Mouse (Mus musculus) frontal cortex, adult (tissue): ENCODE data around the gene Rab25.

Experiments
- ATAC-seq: cut with Nextera tagmentation; 2 replicates; pipeline ENCODE4 v1.9.2; 2017; ENCODE audit warnings: mild to moderate bottlenecking, moderate library complexity, mixed read lengths; ENCODE audit not compliant: low TSS enrichment

Gene Rab25

DNA sequence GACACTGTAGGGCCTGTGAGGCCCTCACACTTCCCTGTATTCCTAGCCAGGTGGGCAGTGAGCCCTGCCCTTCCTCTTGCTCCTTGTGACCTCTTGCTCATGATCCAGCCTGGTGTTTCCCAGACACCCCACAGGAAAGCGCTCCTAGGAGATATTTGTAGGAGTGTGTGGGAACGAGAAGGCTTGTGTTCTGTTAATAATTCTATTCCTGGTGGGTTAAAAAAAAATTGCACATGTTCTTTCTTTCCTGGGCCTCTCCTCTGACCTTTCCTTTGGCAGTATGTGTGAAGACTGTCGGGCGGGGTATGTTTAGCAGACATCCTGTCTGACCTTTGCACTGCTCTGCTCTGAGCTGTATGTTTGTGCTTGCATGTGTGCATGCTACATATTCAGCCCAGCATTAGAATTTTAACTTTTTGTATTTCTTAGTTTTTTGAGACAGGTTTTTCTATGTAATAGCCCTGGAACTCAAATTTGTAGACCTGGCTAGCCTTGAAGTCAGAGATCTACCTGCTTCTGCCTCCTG is 18.5 kb upstream of the Rab25 start:
- ATAC-seq: no peak

DNA sequence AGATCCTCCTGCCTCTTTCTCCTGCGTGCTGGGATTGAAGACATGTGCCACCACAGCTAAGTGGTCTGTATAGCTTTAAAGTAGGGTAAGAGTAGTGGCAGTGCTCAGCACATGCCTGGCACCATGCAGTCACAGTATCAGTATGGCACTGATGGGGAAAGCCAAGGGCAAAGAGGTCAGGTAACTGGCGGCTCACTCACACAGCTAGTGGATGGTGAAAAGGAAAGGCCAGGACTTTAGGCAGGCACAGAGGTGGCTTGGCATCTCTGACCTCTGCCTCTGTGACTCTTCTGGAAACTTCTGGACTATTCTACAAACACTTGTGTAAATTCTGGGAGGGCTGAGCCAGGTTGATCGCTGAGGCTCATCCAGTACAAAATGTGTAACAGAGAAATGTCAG is 18.0 kb upstream of the Rab25 start:
- no peak for ATAC-seq

DNA sequence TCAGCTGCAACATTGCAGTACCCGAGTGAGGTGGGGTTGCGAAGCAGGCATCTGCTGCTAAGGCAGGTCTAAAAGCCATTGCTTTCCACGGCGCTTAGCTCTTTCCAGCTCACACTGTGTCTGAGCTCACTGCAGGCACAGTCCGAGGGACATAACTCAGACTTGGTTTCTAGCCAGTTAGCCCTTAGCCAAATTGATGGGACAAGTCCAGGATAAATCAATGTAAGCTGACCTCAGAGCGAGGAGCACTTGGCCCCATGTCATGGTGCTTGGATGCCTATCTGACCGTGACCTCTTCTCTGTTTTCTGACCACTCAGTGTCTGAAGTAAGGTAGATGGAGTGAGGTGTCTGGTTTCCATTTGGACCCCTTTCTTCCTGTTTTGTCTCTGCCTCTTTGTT is 15.9 kb upstream of the Rab25 start:
- ATAC-seq: no peak

DNA sequence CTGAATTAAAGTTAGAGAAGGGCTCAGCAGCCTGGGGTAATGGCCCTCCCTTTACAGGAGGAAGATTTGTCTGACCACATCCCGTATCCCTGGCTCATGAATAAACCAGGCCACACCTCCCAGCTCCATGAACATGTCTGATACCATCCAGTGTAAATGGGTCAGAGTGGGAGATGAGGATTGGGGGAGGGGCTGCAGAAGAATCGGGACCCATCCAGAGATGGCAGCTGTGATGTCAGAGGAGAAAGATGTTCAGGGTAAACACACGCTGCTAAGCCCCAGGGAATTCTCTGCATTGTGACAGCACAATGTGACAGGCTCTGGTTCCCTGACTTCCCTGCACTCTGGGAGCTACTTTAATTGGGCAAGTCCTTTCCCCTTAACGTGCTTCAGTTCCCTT is 15.3 kb upstream of the Rab25 start:
- no peak for ATAC-seq

DNA sequence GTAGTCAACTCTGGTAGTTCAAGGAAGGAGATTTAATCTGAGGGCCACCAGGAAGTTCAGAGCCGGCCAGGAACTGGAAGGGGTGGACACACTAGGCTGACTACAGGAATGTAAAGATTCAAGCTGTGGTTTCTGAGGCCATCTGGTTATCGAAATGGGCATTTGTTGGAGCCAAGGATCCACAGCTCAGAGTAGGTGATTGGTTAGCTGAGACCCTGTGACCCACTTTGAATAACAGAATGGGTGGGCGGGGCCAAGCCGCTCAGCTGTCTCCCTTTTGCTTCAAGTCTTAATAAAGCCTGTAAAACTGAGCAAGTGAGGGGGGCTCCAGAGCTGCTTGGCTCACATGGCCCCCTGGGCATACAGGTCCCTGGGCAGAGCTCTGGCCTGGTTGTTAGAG is 13.9 kb upstream of the Rab25 start:
- no peak for ATAC-seq

DNA sequence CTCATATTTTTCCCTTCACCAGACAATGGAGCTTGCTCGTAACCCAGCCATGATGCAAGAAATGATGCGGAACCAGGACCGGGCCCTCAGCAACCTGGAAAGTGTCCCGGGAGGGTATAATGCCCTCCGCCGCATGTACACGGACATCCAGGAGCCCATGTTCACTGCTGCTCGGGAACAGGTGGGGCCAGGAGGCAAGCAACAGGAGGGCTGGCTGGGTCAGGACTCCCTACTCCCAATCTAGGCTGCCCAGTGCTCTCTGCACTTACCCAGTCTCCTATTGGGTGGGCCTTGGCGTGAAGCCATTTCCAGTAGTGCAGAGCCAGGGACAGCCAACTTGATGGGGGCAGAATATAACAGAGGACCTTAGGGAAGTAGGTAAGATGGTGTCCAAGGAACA is 11.5 kb upstream of the Rab25 start:
- no peak for ATAC-seq

DNA sequence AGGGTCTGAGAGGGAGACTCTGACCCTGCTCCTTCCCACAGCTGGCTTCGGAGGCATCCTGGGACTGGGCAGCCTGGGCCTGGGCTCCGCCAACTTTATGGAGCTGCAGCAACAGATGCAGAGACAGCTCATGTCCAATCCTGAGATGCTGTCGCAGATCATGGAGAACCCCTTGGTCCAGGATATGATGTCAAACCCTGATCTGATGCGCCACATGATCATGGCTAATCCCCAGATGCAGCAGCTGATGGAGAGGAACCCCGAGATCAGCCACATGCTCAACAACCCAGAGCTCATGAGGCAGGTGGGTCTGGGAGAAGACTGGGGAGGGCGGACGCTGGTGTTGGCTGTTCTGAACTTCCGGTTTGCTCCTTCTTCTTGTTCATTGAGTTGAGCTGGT is 8.5 kb upstream of the Rab25 start:
- ATAC-seq: no peak

DNA sequence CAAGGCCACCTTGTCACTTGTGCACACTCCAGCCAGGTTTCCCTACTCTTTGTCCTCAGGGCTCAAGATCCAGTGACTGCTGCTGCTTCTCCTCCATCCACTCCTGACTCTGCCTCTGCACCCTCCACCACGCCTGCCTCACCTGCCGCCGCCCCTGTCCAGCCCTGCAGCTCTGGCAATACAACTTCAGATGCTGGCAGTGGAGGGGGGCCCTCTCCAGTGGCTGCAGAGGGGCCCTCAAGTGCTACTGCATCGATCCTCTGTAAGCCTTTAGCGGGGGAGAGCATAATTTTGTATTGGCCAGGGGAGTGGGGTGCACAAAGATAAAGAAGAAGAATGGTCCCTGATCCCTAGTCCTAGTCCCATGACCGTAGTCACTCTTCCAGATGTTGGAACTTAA is 7.6 kb upstream of the Rab25 start:
- ATAC-seq: no peak

DNA sequence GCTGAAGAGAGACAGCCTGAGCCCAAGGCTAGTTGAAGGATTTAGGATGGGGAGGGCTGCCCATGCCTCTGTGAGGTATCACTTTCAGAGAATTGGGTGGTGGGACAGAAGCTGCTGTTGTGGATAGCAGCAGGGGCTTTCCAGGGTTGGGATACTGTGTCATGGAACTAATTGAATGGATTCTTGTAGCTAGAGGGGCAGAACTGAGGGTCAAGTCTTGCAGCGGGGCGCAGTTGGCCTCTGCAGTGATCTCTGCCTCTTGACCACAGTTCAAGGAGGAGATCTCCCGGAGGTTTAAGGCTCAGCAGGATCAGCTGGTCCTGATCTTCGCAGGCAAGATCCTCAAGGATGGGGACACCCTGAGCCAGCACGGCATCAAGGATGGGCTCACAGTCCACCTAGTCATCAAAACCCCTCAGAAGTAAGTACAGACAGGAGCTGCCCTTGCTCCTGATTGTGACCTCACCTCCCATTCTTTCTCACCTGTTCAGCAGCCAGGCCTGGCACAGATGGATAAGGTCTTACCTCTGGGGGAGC is 7.0 kb upstream of the Rab25 start:
- no peak for ATAC-seq

DNA sequence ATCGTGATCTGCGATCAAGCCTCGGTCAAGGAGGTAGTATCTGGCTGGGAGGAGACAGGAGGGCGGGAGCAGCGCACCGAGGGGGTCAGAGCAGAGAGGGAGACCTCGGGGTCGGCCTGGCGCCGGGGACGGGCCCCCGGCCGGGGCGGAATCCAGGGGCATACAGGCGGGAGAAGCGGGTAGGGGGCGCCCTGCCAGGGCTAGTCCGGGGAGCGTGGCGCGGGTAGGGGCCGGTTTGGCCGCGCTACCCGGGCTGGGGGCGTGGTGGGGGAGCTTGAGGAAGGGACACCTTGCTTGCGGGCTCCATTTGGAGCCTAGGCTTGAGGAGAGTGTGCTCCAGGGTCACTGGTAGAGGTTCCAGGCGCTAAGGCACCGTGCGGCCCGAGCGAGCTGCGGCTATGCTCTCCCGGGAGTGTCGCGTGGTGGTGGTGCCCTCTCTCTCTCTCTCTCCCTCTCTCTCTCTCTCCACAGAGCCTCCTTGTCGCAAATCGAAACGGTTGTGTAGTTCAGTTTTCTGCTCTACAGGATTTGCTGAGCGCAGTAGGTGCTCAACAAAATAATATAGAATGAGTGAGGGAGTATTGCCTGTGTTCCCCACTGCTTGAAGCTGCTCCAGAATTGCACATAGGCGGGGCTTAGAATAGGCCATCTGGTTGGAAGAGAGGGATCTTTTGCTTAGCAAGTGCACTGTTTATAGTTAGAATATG is 5.9 kb upstream of the Rab25 start:
- peak; percentile 34 for ATAC-seq

DNA sequence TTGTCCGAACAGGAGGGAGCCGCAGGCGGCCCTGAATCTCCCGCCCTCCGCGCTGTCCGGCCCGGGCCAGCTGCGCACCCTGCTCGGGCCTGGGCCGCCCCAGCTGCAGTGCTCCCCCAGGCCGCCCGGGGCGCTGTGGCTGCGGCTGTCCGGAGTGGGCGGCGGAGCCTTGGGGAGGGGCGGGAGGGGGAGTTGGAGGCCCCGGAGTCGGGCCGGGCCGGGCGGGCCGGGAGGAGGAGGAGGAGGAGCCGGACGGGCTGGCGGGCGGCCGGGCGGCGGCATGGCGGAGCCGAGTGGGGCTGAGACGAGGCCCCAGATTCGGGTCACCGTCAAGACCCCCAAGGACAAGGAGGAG is 5.4 kb upstream of the Rab25 start, which contains the start of gene Ubqln4:
Gene Ubqln4 (plus strand): TSS at position 234 of the 355 bp plus-strand sequence.
- peak; percentile 15 for ATAC-seq

DNA sequence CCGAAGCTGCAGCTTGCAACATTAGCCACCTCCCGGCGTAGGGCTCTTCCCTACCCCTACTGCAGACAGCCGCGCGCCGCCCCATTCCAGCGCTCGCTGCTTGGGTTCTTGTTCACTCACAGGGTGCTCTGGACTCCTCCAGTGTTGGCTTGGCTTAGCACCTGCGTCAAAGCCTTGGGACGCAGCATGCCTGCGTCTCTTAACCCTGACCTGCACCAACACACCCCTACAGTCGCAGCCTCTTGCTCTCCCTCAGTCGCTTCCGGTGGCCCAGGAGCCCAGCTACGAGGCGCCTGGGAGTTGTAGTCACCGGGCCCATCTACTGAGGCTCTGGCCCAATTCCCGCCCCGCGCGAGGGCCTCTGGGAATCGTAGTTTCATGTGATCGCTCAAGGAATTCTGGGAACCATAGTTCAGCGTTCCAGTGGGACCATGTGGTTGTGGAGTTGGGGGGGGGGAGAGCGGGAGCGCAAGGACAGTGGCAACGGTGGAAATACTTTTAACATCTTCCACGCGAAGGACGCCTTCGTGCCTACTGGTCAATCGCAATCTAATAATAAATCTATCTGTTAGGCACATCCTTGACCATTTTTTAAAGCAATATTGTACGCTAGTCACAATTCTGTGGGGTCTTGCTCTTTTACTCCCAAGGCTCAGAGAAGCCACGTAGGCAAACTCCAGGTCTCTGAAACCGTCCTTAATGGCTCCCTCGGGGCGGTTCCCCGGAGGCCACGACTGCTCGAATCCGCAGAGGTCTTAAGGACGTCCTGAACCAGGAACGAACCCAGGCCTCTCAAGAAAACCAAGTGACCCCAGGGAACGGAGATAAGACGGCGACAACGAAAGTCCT is 4.8 kb upstream of the Rab25 start, which contains the start of gene Lamtor2:
Gene Lamtor2 (minus strand): TSS at position 399 of the 849 bp plus-strand sequence.
- ATAC-seq: peak; percentile 90

DNA sequence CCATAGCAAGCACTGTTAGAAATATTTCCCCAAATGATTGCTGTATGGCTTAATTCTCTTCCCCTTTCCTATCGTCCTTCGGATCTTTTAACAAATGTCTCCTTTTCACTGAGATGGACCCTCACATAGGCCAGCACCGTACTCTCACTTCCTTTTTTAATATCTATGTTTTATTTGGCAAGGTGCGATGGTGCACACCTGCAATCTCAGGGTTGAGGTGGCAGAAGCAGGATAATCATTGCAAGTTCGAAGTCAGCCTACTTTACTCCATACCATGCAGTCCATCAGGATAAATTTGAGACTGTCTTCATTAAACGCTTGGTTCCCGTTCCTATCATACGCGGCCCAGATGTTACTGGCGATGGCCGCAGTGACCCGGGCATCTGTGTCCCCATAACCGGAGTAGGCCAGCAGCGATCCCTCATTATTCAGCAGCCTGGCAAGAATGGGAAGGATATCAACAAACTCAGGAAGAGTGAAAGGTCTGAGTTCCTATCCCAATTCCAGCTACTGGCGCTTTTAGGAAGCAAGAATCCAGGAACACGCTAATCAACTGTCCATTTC is 4.1 kb upstream of the Rab25 start:
- ATAC-seq: no peak

DNA sequence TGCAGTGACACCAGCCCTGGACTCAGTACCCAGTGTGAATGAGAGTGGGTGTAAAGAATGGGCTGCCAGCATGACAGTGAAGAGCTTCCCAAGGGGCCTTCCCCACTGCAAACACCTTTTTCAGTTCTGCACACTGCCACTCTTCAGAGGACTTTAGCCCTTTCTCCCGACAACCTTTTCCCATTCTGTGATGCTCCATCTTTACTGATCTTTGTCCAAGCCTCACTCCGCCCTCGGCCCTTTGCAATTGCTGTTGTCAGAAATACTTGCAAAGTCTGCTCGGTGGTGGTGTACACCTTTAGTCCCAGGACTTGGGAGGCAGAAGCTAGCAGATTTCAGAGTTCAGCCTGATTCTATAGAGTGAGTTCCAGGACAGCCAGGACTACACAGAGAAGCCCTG is 3.5 kb upstream of the Rab25 start:
- ATAC-seq: no peak

DNA sequence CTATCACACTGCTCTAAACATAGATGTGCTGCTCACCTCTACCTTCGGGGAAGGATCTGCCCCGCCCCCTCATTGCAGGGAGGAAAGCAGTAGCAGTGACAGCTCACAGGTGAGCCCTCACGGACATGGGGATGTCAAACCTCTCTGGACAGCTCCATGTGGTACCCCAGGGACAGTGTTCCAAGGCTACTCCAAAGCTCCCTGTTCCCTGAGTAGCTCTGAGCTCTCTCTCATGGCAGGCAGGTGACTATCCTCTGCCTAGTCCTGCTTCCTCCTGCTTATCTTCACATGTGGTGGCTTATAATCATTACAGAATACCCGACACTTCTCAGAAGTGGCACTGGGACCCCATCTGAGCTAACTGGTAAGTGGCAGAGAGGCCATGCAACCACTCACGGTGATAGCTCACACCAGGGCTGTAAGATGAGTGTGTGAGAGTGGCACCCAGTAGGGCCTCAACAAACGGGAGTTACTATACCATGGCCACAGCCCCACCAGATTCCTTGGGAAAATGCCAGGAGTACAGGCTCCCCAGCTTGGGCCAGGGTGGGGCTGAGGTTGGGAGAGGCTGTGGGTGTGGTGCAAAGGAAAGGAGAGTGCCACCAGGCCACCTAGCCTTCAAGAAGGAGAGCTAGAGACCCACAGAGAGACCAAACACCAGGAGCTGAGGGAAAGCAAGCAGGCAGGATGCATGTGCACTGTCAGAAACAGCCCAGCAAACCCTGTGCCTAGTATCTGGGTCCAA is 1.3 kb downstream of the Rab25 start:
- no peak for ATAC-seq

DNA sequence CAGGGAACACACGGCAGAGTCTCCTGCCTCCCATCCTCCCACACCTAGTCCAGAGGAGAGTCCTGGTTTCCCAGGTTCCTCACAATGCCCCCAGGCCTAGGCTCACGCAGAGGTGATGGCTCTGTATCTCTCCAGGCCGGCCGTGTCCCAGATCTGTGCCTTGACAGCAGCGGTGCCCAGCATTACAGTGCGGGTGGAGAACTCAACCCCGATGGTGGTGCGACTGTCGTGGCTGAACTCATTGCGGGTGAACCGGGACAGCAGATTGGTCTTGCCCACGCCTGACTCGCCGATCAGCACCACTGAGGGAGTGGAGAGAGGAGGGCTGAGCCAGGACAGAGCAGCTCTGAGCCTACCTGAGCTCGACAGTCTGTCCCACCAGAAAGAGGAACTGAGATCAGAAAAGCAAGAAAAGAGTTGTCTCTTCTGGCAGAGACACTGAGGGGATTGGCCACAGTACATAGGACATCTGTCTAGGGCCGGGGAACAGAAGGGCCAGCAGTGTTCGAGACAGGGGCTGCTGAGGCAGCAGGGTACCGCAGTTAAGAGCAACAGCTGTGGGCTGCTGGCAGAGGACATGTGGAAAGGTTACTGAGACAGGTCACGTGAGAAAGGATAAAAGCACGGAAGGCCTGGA is 3.0 kb downstream of the Rab25 start:
- no peak for ATAC-seq

DNA sequence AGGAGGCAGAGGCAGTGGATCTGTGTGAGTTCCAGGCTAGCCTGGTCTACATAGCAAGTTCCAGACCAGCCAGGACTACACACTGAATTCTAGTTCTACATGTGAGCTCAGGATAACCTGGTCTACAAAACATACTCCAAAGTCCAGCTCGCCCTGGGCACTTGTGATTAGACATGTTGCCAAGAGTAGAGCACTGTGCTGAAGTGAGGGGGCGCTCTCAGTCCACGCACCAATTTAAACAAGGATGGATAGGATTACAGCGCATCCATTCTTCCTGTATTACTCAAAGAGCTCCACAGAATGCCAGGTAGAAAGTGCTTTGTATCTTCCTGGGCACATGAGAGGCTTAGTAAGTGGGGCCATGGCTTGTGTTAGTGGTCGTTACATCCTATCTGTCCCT is 3.6 kb downstream of the Rab25 start:
- no peak for ATAC-seq

DNA sequence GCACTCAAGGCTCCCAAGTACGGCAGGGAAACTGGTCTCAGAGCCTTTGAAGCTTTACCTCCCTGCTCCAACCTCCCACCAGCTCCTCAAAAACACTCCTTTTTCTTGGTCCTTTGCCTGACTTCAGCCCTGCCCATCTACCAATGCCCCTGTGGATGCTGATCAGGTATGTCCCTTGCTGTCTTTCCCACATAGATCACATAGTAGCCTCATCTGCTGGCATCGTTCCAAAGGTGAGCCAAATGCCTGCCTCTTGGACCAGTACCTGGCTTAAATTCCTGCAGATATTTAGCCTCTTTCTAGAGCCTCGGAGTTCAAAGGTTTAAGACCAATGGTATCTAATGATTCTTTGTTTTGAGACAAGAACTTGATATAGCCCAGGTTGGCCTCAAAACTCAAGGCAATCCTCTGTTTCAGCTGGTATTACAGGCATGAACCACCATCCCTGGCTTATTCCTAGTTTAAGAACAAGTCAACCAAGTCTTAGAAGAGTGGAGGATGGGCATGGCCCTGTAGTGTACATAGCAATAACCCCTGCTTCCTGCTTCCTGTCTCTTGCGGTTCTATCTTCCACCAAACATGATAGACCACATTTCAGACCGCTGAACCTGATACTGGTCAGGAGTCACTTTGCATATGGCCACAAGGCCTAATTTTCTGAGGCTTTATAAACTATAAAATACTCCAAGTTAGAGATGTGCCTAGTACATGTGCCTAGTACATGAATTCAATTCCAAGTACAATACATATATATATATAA is 4.3 kb downstream of the Rab25 start:
- no peak for ATAC-seq

DNA sequence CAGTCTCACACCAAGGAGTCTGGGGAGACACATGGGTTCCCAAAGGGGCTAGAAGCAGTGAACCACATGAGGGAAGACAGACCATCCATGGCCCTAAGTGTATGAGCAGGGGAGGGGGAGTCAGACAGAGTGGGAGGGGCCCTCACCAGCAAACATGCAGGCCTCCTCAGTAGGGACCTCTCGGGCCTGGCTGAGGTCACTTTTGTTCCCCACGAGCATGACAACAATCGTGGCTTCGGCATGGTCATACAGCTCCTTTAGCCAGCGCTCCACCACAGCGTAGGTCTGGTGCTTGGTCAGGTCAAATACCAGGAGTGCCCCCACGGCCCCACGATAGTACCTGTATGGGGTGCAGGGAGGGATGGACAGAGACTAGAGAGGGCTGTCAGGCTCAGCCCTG is 4.9 kb downstream of the Rab25 start:
- no peak for ATAC-seq

DNA sequence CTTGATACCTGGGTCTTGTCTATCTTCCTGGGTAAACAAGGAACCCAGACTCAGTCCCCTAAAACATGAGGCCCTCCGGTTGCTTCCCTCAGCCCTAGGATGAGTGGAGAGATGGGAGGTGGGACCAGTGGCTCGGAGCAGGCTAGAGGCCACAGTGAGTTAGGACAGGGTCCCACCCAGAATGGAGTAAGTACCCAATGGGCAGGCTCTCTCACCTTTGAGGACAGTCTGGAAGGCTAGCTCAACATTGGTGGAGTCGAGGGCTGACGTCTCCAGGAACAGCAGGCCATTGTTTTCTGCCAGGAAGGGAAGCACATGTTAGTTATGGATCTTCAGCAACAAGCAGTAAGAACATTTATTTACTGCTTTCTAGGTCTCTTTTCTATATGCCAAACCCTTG is 5.6 kb downstream of the Rab25 start:
- ATAC-seq: no peak
